In the genomic region with DNA sequence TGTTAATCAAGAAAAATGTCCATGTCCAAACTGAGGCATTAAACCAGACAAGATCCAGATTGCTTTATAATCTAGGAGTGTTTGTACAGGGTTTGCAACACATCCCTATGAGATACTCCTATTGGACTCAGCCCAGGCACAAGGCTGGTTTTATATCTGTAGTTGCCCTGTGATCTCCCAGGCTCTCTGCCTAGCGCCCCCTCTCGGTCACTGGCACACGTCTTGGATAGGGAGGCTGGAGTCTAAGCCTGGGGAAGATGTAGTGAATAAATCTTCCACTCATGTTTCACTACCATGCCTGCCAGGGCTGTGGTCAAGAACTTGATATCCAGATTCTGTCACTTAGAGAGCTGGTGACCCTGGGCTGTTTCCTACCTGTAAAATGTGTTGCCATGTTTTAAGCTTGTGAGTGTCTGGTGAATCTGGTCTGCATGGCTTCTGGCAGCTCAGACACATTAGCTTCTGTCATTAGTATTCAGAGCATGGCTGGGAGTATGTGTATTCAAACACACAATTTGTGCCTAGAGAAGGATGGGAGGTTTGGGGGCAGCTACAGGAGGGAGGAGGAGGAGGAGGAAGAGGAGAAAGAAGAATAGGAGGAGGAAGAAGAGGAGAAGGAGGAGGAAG, we compare ENCODE assay signal across 12 mouse cellular contexts.
DNase-seq lines count a peak whose midpoint lies in the region; TF ChIP-seq lines count a peak whose summit lies in the region.
"Had no signal": no experiment of that assay in that cellular context is flagged by ENCODE, and none has a peak within 500 bp of the region (broad histone marks: within the 10 kb centered on the region; RNA-seq: fewer than 3 reads in every experiment).

No protein-coding gene starts in this region.

- intact Hi-C loops in left cerebral cortex, adult 2 months (cut with DNase I), result no loop called here

- TF ChIP-seq CTCF in left cerebral cortex, adult 2 months (IDR thresholded peaks at IDR 0.05), result peak; percentile 15; the same call in 1 of the 2 replicates

- peak overlapping the region; percentile 15; the same call in 1 of the 2 replicates for H3K27ac ChIP-seq in left cerebral cortex, adult 2 months
- H3K27ac ChIP-seq: limb, embryonic 13.5 days; stomach, embryonic 15.5 days had no signal

- H3K4me3 ChIP-seq in left cerebral cortex, adult 2 months, result no peak overlapping the region
- H3K4me3 ChIP-seq: limb, embryonic 13.5 days; megakaryocyte, embryonic 14.5 days; stomach, embryonic 15.5 days had no signal

- DNase-seq in adrenal gland, postnatal 14 days, result peak; percentile 48
- no peak for DNase-seq in adrenal gland, adult 2 months
- DNase-seq in left cerebral cortex, adult 2 months (ENCODE audit: extremely low spot score in 1 of 2, low spot score in 2 of 2), result no peak
- DNase-seq in left cerebral cortex, adult 8-10 months (ENCODE audit: low spot score in 2 of 2), result no peak
- peak; percentile 46 for DNase-seq in right cerebral cortex, postnatal 4 days
- DNase-seq in right cerebral cortex, adult 2 months (ENCODE audit: low spot score in 2 of 2), result no peak
- peak; percentile 68 for DNase-seq in testis, postnatal 10 days (ENCODE audit: low spot score)
- no peak for DNase-seq in embryo, embryonic 9.5 days (ENCODE audit: extremely low spot score)
- DNase-seq: cerebellum, postnatal 36 days had no signal

Comparison
In these comparisons a context has a peak if more than half of its experiments do, and no peak if none do; other contexts are left out.
1. DNase-seq: peak in adrenal gland, postnatal 14 days (single experiment), right cerebral cortex, postnatal 4 days (single experiment) and testis, postnatal 10 days (single experiment); none in adrenal gland, adult 2 months (single experiment), left cerebral cortex, adult 2 months (0 of 2), left cerebral cortex, adult 8-10 months (0 of 2), right cerebral cortex, adult 2 months (0 of 2) and embryo, embryonic 9.5 days (single experiment).